ENCODE assay signal across 8 mouse cellular contexts in genomic region chr11:68400727-68401219, GRCm38 (mm10). TPM values are rescaled to one million over a fixed set of nuclear protein-coding genes. Genes with fewer than 3 reads are reported as not detected.
DNase-seq lines count a peak whose midpoint lies in the region; ATAC-seq and TF ChIP-seq lines count a peak whose summit lies in the region.

Gene Ntn1 (minus strand): TSS chr11:68400823.

- no peak within 1 kb of the TSS for H3K27ac ChIP-seq in left cerebral cortex, adult 2 months
- no peak within 1 kb of the TSS for H3K27ac ChIP-seq in embryonic facial prominence, embryonic 11.5 days (replicated peaks; ENCODE audit: low read depth, low read length)
- peak within 1 kb of the TSS; percentile 77 for H3K27ac ChIP-seq in hindbrain, embryonic 11.5 days (ENCODE audit: low read depth, low read length)
- peak within 1 kb of the TSS; percentile 8; the same call in 1 of the 2 replicates for H3K27ac ChIP-seq in midbrain, embryonic 15.5 days

- DNase-seq in left cerebral cortex, adult 2 months (ENCODE audit: extremely low spot score in 1 of 2, low spot score in 2 of 2) = no peak
- DNase-seq in left cerebral cortex, adult 9 months (ENCODE audit: low spot score in 2 of 2) = no peak
- DNase-seq in embryonic facial prominence, embryonic 11.5 days (ENCODE audit: low spot score) = no peak
- DNase-seq in hindbrain, embryonic 11.5 days (ENCODE audit: low spot score) = no peak
- no peak for DNase-seq in thymus, postnatal 4 days
- DNase-seq in spleen, postnatal 10 days (ENCODE audit: low spot score in 2 of 2) = no peak
- DNase-seq in gastrocnemius, postnatal 14 days = no peak

- peak within 1 kb of the TSS; percentile 33 for H3K9ac ChIP-seq in embryonic facial prominence, embryonic 11.5 days (replicated peaks; ENCODE audit: low read length)
- peak within 1 kb of the TSS; percentile 60 for H3K9ac ChIP-seq in hindbrain, embryonic 11.5 days (ENCODE audit: low read depth, low read length)
- peak within 1 kb of the TSS; percentile 42 for H3K9ac ChIP-seq in midbrain, embryonic 15.5 days

- TF ChIP-seq CTCF in left cerebral cortex, adult 2 months (IDR thresholded peaks at IDR 0.05) = no peak

- H3K4me3 ChIP-seq in left cerebral cortex, adult 2 months = peak within 1 kb of the TSS; percentile 50
- peak within 1 kb of the TSS; percentile 38 for H3K4me3 ChIP-seq in embryonic facial prominence, embryonic 11.5 days (ENCODE audit: low read depth, low read length)
- H3K4me3 ChIP-seq in hindbrain, embryonic 11.5 days (ENCODE audit: low read depth, low read length) = peak within 1 kb of the TSS; percentile 45
- peak within 1 kb of the TSS; percentile 49 for H3K4me3 ChIP-seq in midbrain, embryonic 15.5 days

- WGBS in embryonic facial prominence, embryonic 11.5 days = 5% methylated on average over 11 of the region's 11 CpGs
- 3% methylated on average over 11 of the region's 11 CpGs for WGBS in hindbrain, embryonic 11.5 days
- WGBS in midbrain, embryonic 15.5 days = 10% methylated on average over 11 of the region's 11 CpGs

- no peak for ATAC-seq in embryonic facial prominence, embryonic 11.5 days (replicated peaks; ENCODE audit: insufficient number of reproducible peaks, low FRiP score, low TSS enrichment, low read depth)
- ATAC-seq in hindbrain, embryonic 11.5 days (ENCODE audit: low FRiP score) = no peak
- ATAC-seq in midbrain, embryonic 15.5 days (replicated peaks) = no peak

- no peaks in the 10 kb centered on the region for H3K36me3 ChIP-seq in embryonic facial prominence, embryonic 11.5 days (replicated peaks; ENCODE audit: control insufficient read depth, insufficient read depth, low read depth, low read length)
- no peaks in the 10 kb centered on the region for H3K36me3 ChIP-seq in hindbrain, embryonic 11.5 days (ENCODE audit: control insufficient read depth, insufficient read depth, low read length)
- no peaks in the 10 kb centered on the region for H3K36me3 ChIP-seq in midbrain, embryonic 15.5 days (replicated peaks)

- H3K9me3 ChIP-seq in embryonic facial prominence, embryonic 11.5 days (replicated peaks; ENCODE audit: control insufficient read depth, low read length) = no peaks in the 10 kb centered on the region
- no peaks in the 10 kb centered on the region for H3K9me3 ChIP-seq in hindbrain, embryonic 11.5 days (ENCODE audit: control insufficient read depth, low read length)
- no peaks in the 10 kb centered on the region for H3K9me3 ChIP-seq in midbrain, embryonic 15.5 days

- peak within 1 kb of the TSS; percentile 85 for H3K4me2 ChIP-seq in embryonic facial prominence, embryonic 11.5 days (ENCODE audit: low read depth, low read length)
- H3K4me2 ChIP-seq in hindbrain, embryonic 11.5 days (replicated peaks; ENCODE audit: low read depth, low read length) = peak within 1 kb of the TSS; percentile 98
- peak within 1 kb of the TSS; percentile 97 for H3K4me2 ChIP-seq in midbrain, embryonic 15.5 days

- intact Hi-C loops in left cerebral cortex, adult 2 months (cut with DNase I) = no loop called here
- intact Hi-C loops in gastrocnemius, postnatal 14 days (cut with DNase I; ENCODE audit: low total_unique reads) = no loop called here

- peaks cover 4% of the 10 kb centered on the region for H3K4me1 ChIP-seq in embryonic facial prominence, embryonic 11.5 days (ENCODE audit: control insufficient read depth, insufficient read depth, low read length)
- peaks cover 3% of the 10 kb centered on the region for H3K4me1 ChIP-seq in hindbrain, embryonic 11.5 days (replicated peaks; ENCODE audit: control insufficient read depth, insufficient read depth, low read length)
- peaks cover 20% of the 10 kb centered on the region for H3K4me1 ChIP-seq in midbrain, embryonic 15.5 days

- peaks cover 49% of the 10 kb centered on the region for H3K27me3 ChIP-seq in embryonic facial prominence, embryonic 11.5 days (ENCODE audit: control insufficient read depth, insufficient read depth, low read length)
- H3K27me3 ChIP-seq in hindbrain, embryonic 11.5 days (ENCODE audit: control insufficient read depth, insufficient read depth, low read length) = peaks cover 40% of the 10 kb centered on the region
- peaks cover 48% of the 10 kb centered on the region for H3K27me3 ChIP-seq in midbrain, embryonic 15.5 days (replicated peaks)

RNA-seq across cellular contexts. Expression of gene Ntn1, which starts in this region (rescaled TPM):
- 1 to 10 TPM; 6.0 to 7.4 TPM for total RNA-seq in left cerebral cortex, adult 2 months (2021)
- 3.2 and 4.2 TPM in 2 replicates for polyA plus RNA-seq in embryonic facial prominence, embryonic 11.5 days (2014; fragmentation: Nextera tagmentation; extraction: Ambion mirVana)
- 7.7 and 11.9 TPM in 2 replicates for polyA plus RNA-seq in hindbrain, embryonic 11.5 days (2014; fragmentation: Nextera tagmentation; extraction: Ambion mirVana)
- polyA plus RNA-seq in midbrain, embryonic 15.5 days (2015; fragmentation: Nextera tagmentation; extraction: Ambion mirVana) = 22.7 and 23.2 TPM in 2 replicates
- total RNA-seq in gastrocnemius, postnatal 14 days (2021) = 10 to 100 TPM in 1 of 2 experiments, 1 to 10 TPM in 1; 6.9 to 10.9 TPM

Comparison
In these comparisons a context has a peak if more than half of its experiments do, and no peak if none do; other contexts are left out.
1. H3K27ac ChIP-seq: peak in hindbrain, embryonic 11.5 days (single experiment) and midbrain, embryonic 15.5 days (single experiment); none in left cerebral cortex, adult 2 months (single experiment) and embryonic facial prominence, embryonic 11.5 days (single experiment).
2. Peak in every context shown above with its lines, with median percentiles within 50 percentile points of each other: H3K4me3 ChIP-seq, H3K4me2 ChIP-seq and H3K9ac ChIP-seq.